Mouse (Mus musculus): ENCODE measurements at regions not wholly inside any gene's neighbourhood (a gene's known extent, or its start where the extent isn't known, plus 50 kb on each side); places are given as distances from the start of the nearest gene placed in this dataset.
"Not testable (repeated sequence)": the region's sequence is repeated elsewhere in the genome, so short reads cannot be mapped to it uniquely, and the experiment has no call there.

GRCm38 (mm10) chr4:22131751-22132736, 200.9 kb downstream of the Faxc start:
- peak; percentile 14 for DNase-seq (ENCODE audit: extremely low spot score, low read depth, low spot score)

- no peak for DNase-seq (ENCODE audit: extremely low spot score, low read depth, low spot score)
Measured at GRCm38 (mm10) chr4:22133547-22134495, 202.7 kb downstream of the Faxc start.

GRCm38 (mm10) chr4:22140122-22140521, 209.0 kb downstream of the Faxc start:
- no peak for DNase-seq (ENCODE audit: extremely low spot score, low read depth, low spot score)

GRCm38 (mm10) chr4:22143546-22143945, 212.4 kb downstream of the Faxc start:
- no peak for DNase-seq (ENCODE audit: extremely low spot score, low read depth, low spot score)

DNA sequence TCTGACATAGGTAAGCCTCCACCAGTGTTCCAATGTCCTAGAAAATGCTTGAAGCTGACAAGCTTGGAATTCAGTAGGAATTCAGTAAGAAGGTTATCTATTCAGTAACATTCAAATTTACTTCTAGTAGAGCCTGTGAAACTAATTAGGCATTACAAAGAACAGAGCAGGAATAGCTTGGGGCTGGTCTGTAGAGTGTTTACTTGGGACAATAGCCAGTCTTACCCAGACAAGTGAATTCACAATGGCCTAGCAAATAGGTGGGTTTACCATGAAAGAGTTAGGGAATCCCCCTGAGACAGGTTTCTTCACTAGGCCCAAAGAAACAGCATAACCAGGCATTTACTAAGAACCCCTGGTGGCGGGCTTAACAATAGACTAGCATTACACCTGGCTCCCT, 212.5 kb upstream of the Fbxl4 start:
- DNase-seq (ENCODE audit: extremely low spot score, low read depth, low spot score): not testable (repeated sequence)

GRCm38 (mm10) chr4:22146648-22147409, 210.5 kb upstream of the Fbxl4 start:
- no peak for DNase-seq (ENCODE audit: extremely low spot score, low read depth, low spot score)

GRCm38 (mm10) chr4:22151899-22152493, 205.3 kb upstream of the Fbxl4 start:
- no peak for DNase-seq (ENCODE audit: extremely low spot score, low read depth, low spot score)

GRCm38 (mm10) chr4:22152971-22153544, 204.3 kb upstream of the Fbxl4 start:
- DNase-seq (ENCODE audit: extremely low spot score, low read depth, low spot score): no peak

- no peak for DNase-seq (ENCODE audit: extremely low spot score, low read depth, low spot score)
Measured at GRCm38 (mm10) chr4:22153620-22154019, 203.7 kb upstream of the Fbxl4 start.

DNA sequence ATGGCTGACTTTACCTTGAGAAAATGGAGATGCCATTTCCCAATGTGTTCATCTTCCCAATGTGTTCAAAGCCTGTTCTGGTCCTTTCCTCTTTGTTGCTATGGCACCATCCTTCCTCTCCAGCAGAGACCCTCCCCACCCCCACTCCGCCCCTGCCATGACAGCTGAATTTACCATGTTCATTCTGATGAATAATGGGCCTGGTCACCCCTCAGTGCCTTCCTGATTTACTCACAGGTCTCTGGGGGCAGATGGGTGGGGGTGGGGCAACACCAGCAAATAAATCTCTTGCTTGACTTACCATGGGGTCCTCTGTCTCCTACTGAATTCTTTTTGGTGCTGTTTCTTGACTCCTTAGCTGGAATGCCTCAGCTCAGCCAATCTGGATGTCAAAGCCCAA, 170.9 kb upstream of the Fbxl4 start:
- DNase-seq (ENCODE audit: extremely low spot score, low read depth, low spot score): no peak

DNA sequence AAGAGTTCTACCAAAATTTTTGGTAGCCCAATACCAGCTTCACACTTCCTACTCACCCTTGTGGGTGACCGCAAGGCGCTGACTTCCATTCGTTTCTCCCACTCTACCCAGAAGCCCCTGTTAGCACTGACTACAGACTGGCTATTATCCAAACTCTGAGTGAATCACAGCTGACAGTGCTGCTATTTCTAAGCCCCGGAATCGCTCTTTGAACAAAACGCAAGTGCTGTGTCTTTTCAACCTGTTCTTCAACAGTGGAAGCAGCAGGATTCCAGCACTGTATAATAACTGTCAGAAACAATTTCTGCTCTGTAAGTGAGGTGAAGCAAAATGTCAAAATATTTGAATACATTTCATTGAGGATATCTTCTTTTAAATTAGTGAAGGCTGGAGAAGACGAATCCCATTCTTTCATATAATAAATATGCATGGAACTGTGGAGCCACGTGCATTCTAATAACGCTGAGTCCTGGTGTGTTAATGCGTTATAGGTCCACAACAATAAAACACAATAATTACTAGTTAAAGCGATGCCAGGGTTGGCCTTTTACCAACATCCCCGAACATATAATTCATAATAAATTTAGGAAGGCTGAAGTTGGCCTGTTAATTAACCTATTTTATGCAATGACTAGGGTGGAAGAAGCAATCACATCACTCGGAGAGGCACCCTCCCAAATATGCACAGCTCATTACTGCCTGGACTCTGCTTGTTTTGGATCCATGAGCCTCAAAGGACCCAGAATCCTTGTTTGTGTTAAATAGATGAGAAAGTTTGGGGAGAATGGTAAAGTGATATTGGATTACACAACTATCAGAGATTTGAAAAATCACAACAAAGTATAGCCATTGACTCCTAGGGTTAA, 169.0 kb upstream of the Fbxl4 start:
- no peak for DNase-seq (ENCODE audit: extremely low spot score, low read depth, low spot score)

DNA sequence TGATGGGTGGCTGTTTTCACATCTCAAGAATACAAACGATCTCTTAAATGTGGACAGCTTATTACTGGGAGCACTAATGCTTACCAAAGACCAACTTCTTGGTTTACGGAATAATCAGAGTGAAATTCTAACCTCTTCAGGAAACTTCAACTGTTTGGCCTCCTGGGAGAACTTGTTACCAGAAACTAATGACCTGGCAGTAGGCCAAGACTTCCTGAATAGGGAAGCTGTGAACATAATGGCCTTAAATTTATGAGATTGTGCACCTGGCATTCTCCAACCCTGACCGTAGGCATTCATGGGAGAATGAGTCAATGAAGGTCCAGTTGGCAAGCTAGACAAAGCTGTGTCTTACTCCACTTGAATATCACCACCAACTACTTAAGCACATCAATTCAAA, 160.8 kb upstream of the Fbxl4 start:
- peak; percentile 20 for DNase-seq (ENCODE audit: extremely low spot score, low read depth, low spot score)

DNA sequence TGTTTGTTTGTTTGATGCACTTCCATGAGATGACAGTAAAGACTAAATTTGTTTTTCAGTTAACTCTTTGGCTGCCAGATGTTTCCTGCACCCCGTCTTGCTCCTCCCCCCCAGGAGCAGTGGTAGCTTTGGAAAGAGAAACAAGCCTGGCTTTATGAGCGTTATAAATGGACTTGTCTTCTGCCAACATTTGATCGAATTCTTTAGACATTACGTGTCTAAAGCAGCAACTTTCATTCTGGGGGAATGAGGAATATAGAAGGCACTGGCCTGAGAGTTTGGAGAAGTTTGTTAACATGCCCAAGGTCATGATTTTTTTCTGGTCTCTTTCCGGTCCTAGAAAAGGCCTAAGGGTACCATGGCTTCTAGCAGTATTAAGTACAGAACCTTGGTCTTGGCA, 148.8 kb upstream of the Fbxl4 start:
- no peak for DNase-seq (ENCODE audit: extremely low spot score, low read depth, low spot score)

DNA sequence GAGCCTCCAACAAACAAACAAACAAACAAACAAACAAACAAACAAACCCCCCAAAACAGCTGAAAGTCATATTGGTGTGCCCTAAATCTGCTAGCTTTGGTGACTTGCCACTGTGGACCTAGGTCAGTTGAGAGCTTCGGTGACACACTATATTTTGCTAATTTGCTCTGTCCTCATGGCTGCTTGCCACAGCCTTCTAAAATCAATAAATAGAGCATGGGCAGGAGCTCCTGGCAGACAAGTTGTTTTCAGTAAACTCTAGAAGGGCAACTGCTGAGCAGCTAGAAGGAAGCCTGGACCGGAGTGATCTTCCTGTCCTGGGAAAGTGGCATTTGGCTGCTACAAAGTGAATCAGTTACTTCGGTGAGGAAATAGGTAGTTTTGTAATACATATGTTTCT, 119.7 kb upstream of the Fbxl4 start:
- DNase-seq (ENCODE audit: extremely low spot score, low read depth, low spot score): no peak

- not testable (repeated sequence) for DNase-seq (ENCODE audit: extremely low spot score, low read depth, low spot score)
Measured at GRCm38 (mm10) chr4:22250276-22250675, 107.1 kb upstream of the Fbxl4 start.

GRCm38 (mm10) chr4:22263903-22264302, 93.4 kb upstream of the Fbxl4 start:
- DNase-seq (ENCODE audit: extremely low spot score, low read depth, low spot score): peak; percentile 24

GRCm38 (mm10) chr4:22269064-22269463, 88.3 kb upstream of the Fbxl4 start:
- DNase-seq (ENCODE audit: extremely low spot score, low read depth, low spot score): no peak

GRCm38 (mm10) chr4:22274178-22274577, 83.2 kb upstream of the Fbxl4 start:
- DNase-seq (ENCODE audit: extremely low spot score, low read depth, low spot score): no peak

Data from hindlimb bud, embryonic 11.5 days (tissue).